ENCODE assay signal across 8 mouse cellular contexts in genomic region chr17:29341591-29342003, GRCm38 (mm10). TPM values are rescaled to one million over a fixed set of nuclear protein-coding genes. Genes with fewer than 3 reads are reported as not detected.
A peak's percentile ranks its signal among the peaks of the same experiment; 100 is the strongest.
DNase-seq lines count a peak whose midpoint lies in the region; ATAC-seq and TF ChIP-seq lines count a peak whose summit lies in the region.

No protein-coding gene starts in this region.

- H3K27ac ChIP-seq in layer of hippocampus, adult 2 months: peak overlapping the region; percentile 69
- peak overlapping the region; percentile 94 for H3K27ac ChIP-seq in heart, postnatal 0 days (ENCODE audit: low read depth)
- H3K27ac ChIP-seq in midbrain, embryonic 10.5 days (replicated peaks): peak overlapping the region; percentile 74

- peak; percentile 52 for TF ChIP-seq CTCF in layer of hippocampus, adult 2 months (conservative IDR thresholded peaks at IDR 0.05)
- peak; percentile 35; the same call in 1 of the 2 replicates for TF ChIP-seq CTCF in brain, embryonic 14.5 days (IDR thresholded peaks at IDR 0.05; ENCODE audit: borderline replicate concordance, extremely low read depth, insufficient read depth, insufficient read length)
- peak; percentile 20; the same call in 1 of the 2 replicates for TF ChIP-seq CTCF in heart, postnatal 0 days (IDR thresholded peaks at IDR 0.05; ENCODE audit: low read depth)

- peak; percentile 66 for ATAC-seq in heart, postnatal 0 days (ENCODE audit: insufficient read depth, low read depth)

- no peak overlapping the region for H3K4me3 ChIP-seq in layer of hippocampus, adult 2 months
- H3K4me3 ChIP-seq in heart, postnatal 0 days (ENCODE audit: low read depth, low read length): no peak overlapping the region
- peak overlapping the region; percentile 21; the same call in 1 of the 2 replicates for H3K4me3 ChIP-seq in midbrain, embryonic 10.5 days

- no peak for TF ChIP-seq EP300 in heart, postnatal 0 days (IDR thresholded peaks at IDR 0.05; ENCODE audit: low read depth)

- TF ChIP-seq POLR2A in brain, embryonic 14.5 days (IDR thresholded peaks at IDR 0.05; ENCODE audit: borderline replicate concordance, extremely low read depth, insufficient read depth, insufficient read length, poor library complexity, severe bottlenecking): no peak

- H3K9ac ChIP-seq in heart, postnatal 0 days (replicated peaks; ENCODE audit: low read depth, low read length): peak overlapping the region; percentile 47

- H3K27me3 ChIP-seq in heart, postnatal 0 days (ENCODE audit: control insufficient read depth, insufficient read depth, low read length): no peaks in the 10 kb centered on the region
- H3K27me3 ChIP-seq in midbrain, embryonic 10.5 days (ENCODE audit: low read depth, poor library complexity, severe bottlenecking): no peaks in the 10 kb centered on the region

- H3K4me2 ChIP-seq in heart, postnatal 0 days (ENCODE audit: low read depth, low read length): peak overlapping the region; percentile 36

- no peak for DNase-seq in layer of hippocampus, adult 2 months (ENCODE audit: low spot score in 2 of 2)
- no peak for DNase-seq in layer of hippocampus, postnatal 25 days (ENCODE audit: extremely low spot score in 1 of 2, low spot score in 1 of 2)
- peak; percentile 69 for DNase-seq in brain, embryonic 14.5 days (ENCODE audit: low read depth)
- DNase-seq in heart, postnatal 0 days (ENCODE audit: low spot score): peak; percentile 83
- peak; percentile 57 to 84 for DNase-seq in kidney, postnatal 25 days
- DNase-seq in midbrain, embryonic 10.5 days (ENCODE audit: low spot score): no peak
- peak; percentile 71 for DNase-seq in thymus, postnatal 4 days
- no peak for DNase-seq in ovary, postnatal 10 days (ENCODE audit: low spot score)

- H3K36me3 ChIP-seq in heart, postnatal 0 days (replicated peaks; ENCODE audit: control insufficient read depth, insufficient read depth, low read length): peaks cover 49% of the 10 kb centered on the region
- peaks cover 87% of the 10 kb centered on the region for H3K36me3 ChIP-seq in midbrain, embryonic 10.5 days

- no peaks in the 10 kb centered on the region for H3K9me3 ChIP-seq in heart, postnatal 0 days (replicated peaks; ENCODE audit: control insufficient read depth, low read length)
- H3K9me3 ChIP-seq in midbrain, embryonic 10.5 days (replicated peaks): no peaks in the 10 kb centered on the region

- H3K4me1 ChIP-seq in heart, postnatal 0 days (ENCODE audit: control insufficient read depth, insufficient read depth): peaks cover 31% of the 10 kb centered on the region
- H3K4me1 ChIP-seq in midbrain, embryonic 10.5 days: peaks cover 44% of the 10 kb centered on the region

- WGBS in heart, postnatal 0 days: 8% methylated on average over 9 of the region's 9 CpGs
- WGBS in midbrain, embryonic 10.5 days: 22% methylated on average over 9 of the region's 9 CpGs

RNA-seq across cellular contexts. Expression of gene Mtch1, which starts 6.1 kb away (rescaled TPM):
- total RNA-seq in layer of hippocampus, adult 2 months (2021): 100 to 1,000 TPM; 587 to 618 TPM
- 100 to 1,000 TPM; 556 to 630 TPM for total RNA-seq in layer of hippocampus, postnatal 25 days (2021)
- polyA plus RNA-seq in brain, embryonic 14.5 days (2012; rRNA removed): 698 and 767 TPM in 2 replicates
- total RNA-seq in heart, postnatal 0 days (2014; rRNA removed; ENCODE audit: low replicate concordance): 357 and 380 TPM in 2 replicates
- 208 and 209 TPM in 2 replicates for polyA plus RNA-seq in heart, postnatal 0 days (2015; fragmentation: Nextera tagmentation; extraction: Ambion mirVana)
- polyA plus RNA-seq in midbrain, embryonic 10.5 days (2016; fragmentation: Nextera tagmentation; extraction: Ambion mirVana): 277 and 318 TPM in 2 replicates

RNA-seq across cellular contexts. Expression of gene Fgd2, which starts 19.1 kb away (rescaled TPM):
- 1 to 10 TPM; 3.8 to 4.4 TPM for total RNA-seq in layer of hippocampus, adult 2 months (2021)
- total RNA-seq in layer of hippocampus, postnatal 25 days (2021): 1 to 10 TPM; 5.6 to 8.2 TPM
- polyA plus RNA-seq in brain, embryonic 14.5 days (2012; rRNA removed): 6.1 and 6.4 TPM in 2 replicates
- total RNA-seq in heart, postnatal 0 days (2014; rRNA removed; ENCODE audit: low replicate concordance): 1.4 and 6.3 TPM in 2 replicates
- 1.6 and 2.3 TPM in 2 replicates for polyA plus RNA-seq in heart, postnatal 0 days (2015; fragmentation: Nextera tagmentation; extraction: Ambion mirVana)
- 3.8 and 4.1 TPM in 2 replicates for polyA plus RNA-seq in midbrain, embryonic 10.5 days (2016; fragmentation: Nextera tagmentation; extraction: Ambion mirVana)

RNA-seq across cellular contexts. Expression of gene Pi16, which starts 24.1 kb away (rescaled TPM):
- 1 to 10 TPM in 1 of 2 experiments, under 1 TPM in 1; 0.74 to 1.1 TPM for total RNA-seq in layer of hippocampus, adult 2 months (2021)
- 1 to 10 TPM in 1 of 2 experiments, under 1 TPM in 1; 0.98 to 1.5 TPM for total RNA-seq in layer of hippocampus, postnatal 25 days (2021)
- polyA plus RNA-seq in brain, embryonic 14.5 days (2012; rRNA removed): 2.9 and 3.6 TPM in 2 replicates
- 3.6 and 12.4 TPM in 2 replicates for total RNA-seq in heart, postnatal 0 days (2014; rRNA removed; ENCODE audit: low replicate concordance)
- 4.5 and 4.8 TPM in 2 replicates for polyA plus RNA-seq in heart, postnatal 0 days (2015; fragmentation: Nextera tagmentation; extraction: Ambion mirVana)
- polyA plus RNA-seq in midbrain, embryonic 10.5 days (2016; fragmentation: Nextera tagmentation; extraction: Ambion mirVana): 0.75 and 0.82 TPM in 2 replicates

Comparison
In these comparisons a context has a peak if more than half of its experiments do, and no peak if none do; other contexts are left out.
1. DNase-seq: peak in brain, embryonic 14.5 days (single experiment), heart, postnatal 0 days (single experiment), kidney, postnatal 25 days (2 of 2) and thymus, postnatal 4 days (single experiment); none in layer of hippocampus, adult 2 months (0 of 2), layer of hippocampus, postnatal 25 days (0 of 2), midbrain, embryonic 10.5 days (single experiment) and ovary, postnatal 10 days (single experiment).
2. Peak in every context shown above with its lines, with median percentiles within 50 percentile points of each other: H3K27ac ChIP-seq and CTCF ChIP-seq.